19 mouse cellular contexts compared by ENCODE assay signal in genomic region chr10:86482496-86482895, GRCm38 (mm10). TPM values are rescaled to one million over a fixed set of nuclear protein-coding genes. Genes with fewer than 3 reads are reported as not detected.
DNase-seq lines count a peak whose midpoint lies in the region; ATAC-seq and TF ChIP-seq lines count a peak whose summit lies in the region.
"Had no signal": no experiment of that assay in that cellular context is flagged by ENCODE, and none has a peak within 500 bp of the region (broad histone marks: within the 10 kb centered on the region; RNA-seq: fewer than 3 reads in every experiment).

No protein-coding gene starts in this region.

- H3K27ac ChIP-seq in kidney, embryonic 14.5 days (ENCODE audit: low read depth, low read length): 0 out of 2 replicates have a peak overlapping the region, but pooled peaks have one; percentile 14
- H3K27ac ChIP-seq in lung, embryonic 14.5 days (ENCODE audit: low read depth): no peak overlapping the region
- H3K27ac ChIP-seq in limb, embryonic 11.5 days (replicated peaks; ENCODE audit: low read depth, low read length): 0 out of 2 replicates have a peak overlapping the region, but pooled peaks have one; percentile 10
- H3K27ac ChIP-seq: embryonic facial prominence, embryonic 12.5 days; forebrain, embryonic 13.5 days; gastrocnemius, adult 2 months; hindbrain, embryonic 15.5 days had no signal

- no peak for TF ChIP-seq CTCF in lung, embryonic 14.5 days (IDR thresholded peaks at IDR 0.05; ENCODE audit: low read depth)

- 0 out of 2 replicates have a peak, but pooled peaks cover 2% of the 10 kb centered on the region for H3K4me1 ChIP-seq in kidney, embryonic 14.5 days (ENCODE audit: control insufficient read depth, insufficient read depth, low read length)
- H3K4me1 ChIP-seq in lung, embryonic 14.5 days (ENCODE audit: insufficient read depth): no peaks in the 10 kb centered on the region
- peaks cover 4% of the 10 kb centered on the region; the same call in 1 of the 2 replicates for H3K4me1 ChIP-seq in limb, embryonic 11.5 days (ENCODE audit: control insufficient read depth, insufficient read depth, low read length)
- H3K4me1 ChIP-seq: heart, embryonic 12.5 days; hindbrain, embryonic 15.5 days had no signal

- H3K4me3 ChIP-seq in kidney, embryonic 14.5 days (ENCODE audit: low read length): no peak overlapping the region
- H3K4me3 ChIP-seq in lung, embryonic 14.5 days (ENCODE audit: low read depth, low read length): no peak overlapping the region
- no peak overlapping the region for H3K4me3 ChIP-seq in limb, embryonic 11.5 days (ENCODE audit: low read depth, low read length)
- H3K4me3 ChIP-seq: embryonic facial prominence, embryonic 12.5 days; forebrain, embryonic 13.5 days; gastrocnemius, adult 2 months; heart, embryonic 12.5 days; hindbrain, embryonic 15.5 days had no signal

- H3K9ac ChIP-seq in kidney, embryonic 14.5 days (ENCODE audit: low read depth, low read length): no peak overlapping the region
- no peak overlapping the region for H3K9ac ChIP-seq in lung, embryonic 14.5 days
- H3K9ac ChIP-seq in limb, embryonic 11.5 days (ENCODE audit: low read length): no peak overlapping the region
- H3K9ac ChIP-seq: embryonic facial prominence, embryonic 12.5 days; forebrain, embryonic 13.5 days; forebrain, postnatal 0 days; heart, embryonic 12.5 days; hindbrain, embryonic 15.5 days had no signal

- ATAC-seq in kidney, embryonic 14.5 days (ENCODE audit: low FRiP score, low TSS enrichment): no peak; the same call in 1 of the 2 replicates
- ATAC-seq in lung, embryonic 14.5 days (ENCODE audit: insufficient read depth): no peak
- ATAC-seq in limb, embryonic 11.5 days (ENCODE audit: insufficient number of reproducible peaks, low FRiP score, low TSS enrichment, low read depth): no peak
- ATAC-seq: activated CD4-positive, CD25-positive, alpha-beta regulatory T cell, adult 4 months; forebrain, embryonic 13.5 days; forebrain, postnatal 0 days; Patski had no signal

- H3K36me3 ChIP-seq in kidney, embryonic 14.5 days (ENCODE audit: control insufficient read depth, insufficient read depth, low read length): no peaks in the 10 kb centered on the region
- H3K36me3 ChIP-seq in lung, embryonic 14.5 days (ENCODE audit: insufficient read depth): no peaks in the 10 kb centered on the region
- no peaks in the 10 kb centered on the region for H3K36me3 ChIP-seq in limb, embryonic 11.5 days (ENCODE audit: control insufficient read depth, insufficient read depth, low read length)
- H3K36me3 ChIP-seq: embryonic facial prominence, embryonic 12.5 days; heart, embryonic 12.5 days had no signal

- DNase-seq in kidney, adult 8-10 months: no peak
- DNase-seq in lung, embryonic 14.5 days: peak; percentile 20
- DNase-seq in lung, postnatal 25 days (ENCODE audit: low spot score): no peak
- no peak for DNase-seq in limb, embryonic 11.5 days (ENCODE audit: low spot score)
- DNase-seq in cerebellum, postnatal 14 days: no peak
- no peak for DNase-seq in spleen, postnatal 10 days (ENCODE audit: low spot score in 2 of 2)
- DNase-seq: adrenal gland, postnatal 14 days; cerebellum, adult 18-20 months; cerebellum, adult 9-11 months; forebrain, postnatal 0 days; gastrocnemius, adult 2 months; gastrocnemius, postnatal 25 days had no signal

- no peak overlapping the region for H3K4me2 ChIP-seq in kidney, embryonic 14.5 days (replicated peaks; ENCODE audit: low read depth, low read length)
- H3K4me2 ChIP-seq in lung, embryonic 14.5 days: no peak overlapping the region
- H3K4me2 ChIP-seq in limb, embryonic 11.5 days (ENCODE audit: low read depth, severe bottlenecking): no peak overlapping the region
- H3K4me2 ChIP-seq: embryonic facial prominence, embryonic 12.5 days; forebrain, embryonic 13.5 days; heart, embryonic 12.5 days; hindbrain, embryonic 15.5 days had no signal

- no peaks in the 10 kb centered on the region for H3K9me3 ChIP-seq in kidney, embryonic 14.5 days (ENCODE audit: control insufficient read depth, low read length)
- no peaks in the 10 kb centered on the region for H3K9me3 ChIP-seq in lung, embryonic 14.5 days (ENCODE audit: low read depth, low read length)
- no peaks in the 10 kb centered on the region for H3K9me3 ChIP-seq in limb, embryonic 11.5 days (ENCODE audit: control insufficient read depth, low read length)
- H3K9me3 ChIP-seq: embryonic facial prominence, embryonic 12.5 days; forebrain, embryonic 13.5 days; heart, embryonic 12.5 days; hindbrain, embryonic 15.5 days had no signal

- no peaks in the 10 kb centered on the region for H3K27me3 ChIP-seq in kidney, embryonic 14.5 days (ENCODE audit: control insufficient read depth, insufficient read depth, low read length)
- no peaks in the 10 kb centered on the region for H3K27me3 ChIP-seq in lung, embryonic 14.5 days (ENCODE audit: insufficient read depth, low read length)
- H3K27me3 ChIP-seq in limb, embryonic 11.5 days (ENCODE audit: control insufficient read depth, insufficient read depth, low read length): no peaks in the 10 kb centered on the region
- H3K27me3 ChIP-seq: embryonic facial prominence, embryonic 12.5 days; forebrain, embryonic 13.5 days; heart, embryonic 12.5 days; hindbrain, embryonic 15.5 days; Patski had no signal

- 45% methylated on average over 1 of the region's 1 CpGs for WGBS in kidney, embryonic 14.5 days
- WGBS in lung, embryonic 14.5 days: 19% methylated on average over 1 of the region's 1 CpGs
- WGBS in limb, embryonic 11.5 days: 24% methylated on average over 1 of the region's 1 CpGs

RNA-seq across cellular contexts. Expression of gene Syn3, which starts 16.2 kb away (rescaled TPM):
- 6.3 and 8.4 TPM in 2 replicates for polyA plus RNA-seq in kidney, embryonic 14.5 days (2014; fragmentation: Nextera tagmentation; extraction: Ambion mirVana)
- polyA plus RNA-seq in lung, embryonic 14.5 days (2014; fragmentation: Nextera tagmentation; extraction: Ambion mirVana): 2.2 and 2.4 TPM in 2 replicates
- polyA plus RNA-seq in limb, embryonic 11.5 days (2014; fragmentation: Nextera tagmentation; extraction: Ambion mirVana): 3.9 and 4.0 TPM in 2 replicates
